Mouse (Mus musculus) heart, embryonic 12.5 days (tissue): ENCODE data around the gene Inha. TPM values are rescaled to one million over a fixed set of nuclear protein-coding genes. Genes with fewer than 3 reads are reported as not detected.

Source experiments
- ATAC-seq: fragments of 200-750 bp; cut with Nextera tagmentation; 2 replicates; pipeline ENCODE4 v1.8.0; 2017; ENCODE audit warnings: moderate TSS enrichment, moderate library complexity; ENCODE audit not compliant: insufficient number of reproducible peaks, low FRiP score
- H3K27ac ChIP-seq: fragments of 300-500 bp; sonication (generic); 2 replicates; pipeline ENCODE4 v1.5.1; 2016; ENCODE audit warnings: mild to moderate bottlenecking, moderate library complexity; ENCODE audit not compliant: poor library complexity, severe bottlenecking
- H3K27me3 ChIP-seq: fragments of 300-500 bp; sonication (generic); replicated peaks from 2 replicates; pipeline ENCODE4 v1.6.1; 2016; ENCODE audit warnings: mild to moderate bottlenecking, moderate library complexity
- H3K36me3 ChIP-seq: fragments of 300-500 bp; sonication (generic); 2 replicates; pipeline ENCODE4 v1.6.1; 2016; ENCODE audit warnings: mild to moderate bottlenecking, moderate library complexity
- H3K4me1 ChIP-seq: fragments of 300-500 bp; sonication (generic); replicated peaks from 2 replicates; pipeline ENCODE4 v1.6.1; 2016; ENCODE audit warnings: mild to moderate bottlenecking
- H3K4me2 ChIP-seq: fragments of 300-500 bp; sonication (generic); 2 replicates; pipeline ENCODE4 v1.6.1; 2016; ENCODE audit warnings: mild to moderate bottlenecking, moderate library complexity
- H3K4me3 ChIP-seq: fragments of 300-500 bp; sonication (generic); 2 replicates; pipeline ENCODE4 v1.5.1; 2016; ENCODE audit warnings: mild to moderate bottlenecking
- H3K9ac ChIP-seq: fragments of 300-500 bp; sonication (generic); 2 replicates; pipeline ENCODE4 v1.6.1; 2016; ENCODE audit warnings: mild to moderate bottlenecking, moderate library complexity
- H3K9me3 ChIP-seq: fragments of 300-500 bp; sonication (generic); replicated peaks from 2 replicates; pipeline ENCODE4 v1.6.1; 2016; ENCODE audit warnings: mild to moderate bottlenecking, moderate library complexity
- WGBS: fragments of 180-500 bp; shearing (Covaris S2); methylation state at CpG from one replicate; pipeline ENCODE4 v1.1.7; 2016; 5-methylcytosine and 5-hydroxymethylcytosine counted together
- polyA plus RNA-seq: library from polyadenylated mRNA; unstranded; fragments of >200 nt; fragmentation: Nextera tagmentation; extraction: Ambion mirVana; gene quantifications from 2 replicates; pipeline ENCODE4 v1.2.1, GENCODE M21; 2016

Gene Inha
- polyA plus RNA-seq, 1 experiment from 2014 or later, result 7.5 TPM

- 0 out of 2 replicates have a peak overlapping the region, but pooled peaks have one; percentile 18 for H3K9ac ChIP-seq
- no peaks in the 10 kb centered on the region for H3K27me3 ChIP-seq
- H3K9me3 ChIP-seq, result 0 out of 2 replicates have a peak, but pooled peaks cover under 1% of the 10 kb centered on the region
- ATAC-seq, result no peak
- WGBS, result 92% methylated on average over 3 of the region's 3 CpGs
- no peak overlapping the region for H3K4me2 ChIP-seq
- peaks cover 39% of the 10 kb centered on the region for H3K36me3 ChIP-seq
- no peak overlapping the region for H3K27ac ChIP-seq
- H3K4me1 ChIP-seq, result peaks cover 39% of the 10 kb centered on the region
- H3K4me3 ChIP-seq, result no peak overlapping the region
Observed at GRCm38 (mm10) chr1:75548083-75548482, 41.2 kb downstream of the Inha start.

GRCm38 (mm10) chr1:75548871-75549270, 42.0 kb downstream of the Inha start:
- H3K27me3 ChIP-seq, result no peaks in the 10 kb centered on the region
- H3K4me3 ChIP-seq, result no peak overlapping the region
- no peak overlapping the region for H3K9ac ChIP-seq
- no peak overlapping the region for H3K4me2 ChIP-seq
- H3K9me3 ChIP-seq, result no peaks in the 10 kb centered on the region
- H3K27ac ChIP-seq, result no peak overlapping the region; the same call in 1 of the 2 replicates
- H3K4me1 ChIP-seq, result peaks cover 39% of the 10 kb centered on the region
- no peak for ATAC-seq
- H3K36me3 ChIP-seq, result peaks cover 47% of the 10 kb centered on the region
- WGBS, result 79% methylated on average over 17 of the region's 17 CpGs

- no peak overlapping the region for H3K4me3 ChIP-seq
- peaks cover 54% of the 10 kb centered on the region for H3K36me3 ChIP-seq
- H3K4me2 ChIP-seq, result 0 out of 2 replicates have a peak overlapping the region, but pooled peaks have one; percentile 6
- 54% methylated on average over 17 of the region's 17 CpGs for WGBS
- no peak overlapping the region; the same call in 1 of the 2 replicates for H3K27ac ChIP-seq
- no peak overlapping the region; the same call in 1 of the 2 replicates for H3K9ac ChIP-seq
- H3K9me3 ChIP-seq, result no peaks in the 10 kb centered on the region
- no peak for ATAC-seq
- H3K4me1 ChIP-seq, result peaks cover 39% of the 10 kb centered on the region
- no peaks in the 10 kb centered on the region for H3K27me3 ChIP-seq
Observed at GRCm38 (mm10) chr1:75549289-75550279, 42.7 kb downstream of the Inha start.

GRCm38 (mm10) chr1:75550586-75550985, 43.7 kb downstream of the Inha start:
- no peak overlapping the region for H3K27ac ChIP-seq
- peaks cover 36% of the 10 kb centered on the region for H3K4me1 ChIP-seq
- H3K9ac ChIP-seq, result no peak overlapping the region
- no peak overlapping the region for H3K4me3 ChIP-seq
- WGBS, result 79% methylated on average over 15 of the region's 15 CpGs
- no peak for ATAC-seq
- H3K4me2 ChIP-seq, result no peak overlapping the region
- H3K27me3 ChIP-seq, result no peaks in the 10 kb centered on the region
- H3K9me3 ChIP-seq, result no peaks in the 10 kb centered on the region
- peaks cover 64% of the 10 kb centered on the region for H3K36me3 ChIP-seq

- Histone ChIP-seq H3K9ac (no peak overlapping the region), H3K36me3 (peaks cover 71% of the 10 kb centered on the region), H3K4me3 (no peak overlapping the region), H3K4me1 (peaks cover 19% of the 10 kb centered on the region), H3K9me3 (no peaks in the 10 kb centered on the region), H3K4me2 (no peak overlapping the region), H3K27me3 (no peaks in the 10 kb centered on the region), H3K27ac (no peak overlapping the region)
- no peak for ATAC-seq
- WGBS, result 74% methylated on average over 7 of the region's 7 CpGs
Observed at GRCm38 (mm10) chr1:75555680-75556079, 48.8 kb downstream of the Inha start.

- Histone ChIP-seq H3K9ac (no peak overlapping the region), H3K4me3 (no peak overlapping the region), H3K4me1 (peaks cover 24% of the 10 kb centered on the region), H3K9me3 (no peaks in the 10 kb centered on the region), H3K27me3 (no peaks in the 10 kb centered on the region), H3K27ac (no peak overlapping the region), H3K4me2 (no peak overlapping the region), H3K36me3 (peaks cover 65% of the 10 kb centered on the region)
- whole genome bisulfite sequencing, result 66% methylated on average over 9 of the region's 9 CpGs
- no peak for ATAC-seq
Observed at GRCm38 (mm10) chr1:75556143-75556781, 49.4 kb downstream of the Inha start.

GRCm38 (mm10) chr1:75557041-75557440, 50.2 kb downstream of the Inha start:
- Histone ChIP-seq H3K36me3 (peaks cover 57% of the 10 kb centered on the region), H3K27ac (no peak overlapping the region)

GRCm38 (mm10) chr1:75558388-75559178, 51.7 kb downstream of the Inha start:
- ATAC-seq, result no peak
- Histone ChIP-seq H3K4me2 (peak overlapping the region; percentile 60), H3K4me1 (peaks cover 34% of the 10 kb centered on the region), H3K9me3 (0 out of 2 replicates have a peak, but pooled peaks cover 8% of the 10 kb centered on the region), H3K36me3 (peaks cover 42% of the 10 kb centered on the region), H3K27ac (peak overlapping the region; percentile 93), H3K9ac (peak overlapping the region; percentile 51; the same call in 1 of the 2 replicates), H3K27me3 (no peaks in the 10 kb centered on the region), H3K4me3 (no peak overlapping the region)
- WGBS, result 72% methylated on average over 18 of the region's 18 CpGs

More at GRCm38 (mm10) chr1:75557041-75557440, 50.2 kb downstream of the Inha start:
- 89% methylated on average over 7 of the region's 7 CpGs for WGBS
- Histone ChIP-seq H3K9me3 (no peaks in the 10 kb centered on the region), H3K4me3 (no peak overlapping the region), H3K4me1 (peaks cover 32% of the 10 kb centered on the region), H3K4me2 (no peak overlapping the region), H3K27me3 (no peaks in the 10 kb centered on the region), H3K9ac (no peak overlapping the region)
- ATAC-seq, result no peak

- peak overlapping the region; percentile 60 for H3K4me2 ChIP-seq
- no peaks in the 10 kb centered on the region for H3K27me3 ChIP-seq
- ATAC-seq, result peak; percentile 90
- H3K9me3 ChIP-seq, result 0 out of 2 replicates have a peak, but pooled peaks cover 8% of the 10 kb centered on the region
- peak overlapping the region; percentile 51; the same call in 1 of the 2 replicates for H3K9ac ChIP-seq
- peaks cover 34% of the 10 kb centered on the region for H3K36me3 ChIP-seq
- peak overlapping the region; percentile 11; the same call in 1 of the 2 replicates for H3K4me3 ChIP-seq
- H3K27ac ChIP-seq, result peak overlapping the region; percentile 93
- whole genome bisulfite sequencing, result 4% methylated on average over 17 of the region's 17 CpGs
- peaks cover 34% of the 10 kb centered on the region for H3K4me1 ChIP-seq
Observed at GRCm38 (mm10) chr1:75559212-75559925, 52.5 kb downstream of the Inha start.
